Mouse (Mus musculus) myocyte (in vitro differentiated cells): ENCODE results near the gene Olfml2b. TPM values are rescaled to one million over a fixed set of nuclear protein-coding genes. Genes with fewer than 3 reads are reported as not detected.

ENCODE experiments used
- H3K27me3 ChIP-seq: one replicate; pipeline ENCODE4 v1.6.1; 2011; ENCODE audit not compliant: control insufficient read depth, insufficient read depth, insufficient read length
- H3K36me3 ChIP-seq: one replicate; pipeline ENCODE4 v1.6.1; 2011; ENCODE audit not compliant: control insufficient read depth, insufficient read depth
- H3K4me2 ChIP-seq: one replicate; pipeline ENCODE4 v1.6.1; 2011; ENCODE audit warnings: low read depth, control low read depth
- H3K4me3 ChIP-seq: one replicate; pipeline ENCODE4 v1.5.1; 2011; ENCODE audit warnings: mild to moderate bottlenecking, control low read depth, moderate library complexity
- H3K79me2 ChIP-seq: one replicate; pipeline ENCODE4 v1.6.1; 2011; ENCODE audit not compliant: control insufficient read depth, insufficient read depth
- H3ac ChIP-seq: one replicate; pipeline ENCODE4 v1.6.1; 2011; ENCODE audit not compliant: control insufficient read depth, insufficient read length
- CEBPB ChIP-seq: IDR thresholded peaks from 2 replicates; pipeline ENCODE4 v1.6.1; 2011; ENCODE audit warnings: mild to moderate bottlenecking, moderate library complexity; ENCODE audit not compliant: poor library complexity, insufficient read depth, severe bottlenecking
- E2F4 ChIP-seq: IDR thresholded peaks from one replicate; pipeline ENCODE4 v1.6.1; 2011; ENCODE audit warnings: mild to moderate bottlenecking, control low read depth, moderate library complexity; ENCODE audit not compliant: insufficient read depth
- MAX ChIP-seq: IDR thresholded peaks from one replicate; pipeline ENCODE4 v1.6.1; 2011; ENCODE audit warnings: low read depth, mild to moderate bottlenecking, control low read depth
- MYOD1 ChIP-seq, 3 experiments: IDR thresholded peaks; one replicate each; pipeline ENCODE4 v1.6.1; 2011; ENCODE audit warnings: control low read depth in 2 of 3, low read depth in 2 of 3, mild to moderate bottlenecking in 2 of 3, moderate library complexity in 1 of 3; ENCODE audit not compliant: insufficient read length in 2 of 3, control insufficient read depth in 1 of 3
- MYOG ChIP-seq, 3 experiments: IDR thresholded peaks; one replicate each; pipeline ENCODE4 v1.6.1; 2011; ENCODE audit warnings: control low read depth in 2 of 3, low read depth in 2 of 3, mild to moderate bottlenecking in 2 of 3; ENCODE audit not compliant: insufficient read length in 2 of 3, control insufficient read depth in 1 of 3, insufficient read depth in 1 of 3
- POLR2A ChIP-seq: IDR thresholded peaks from one replicate; pipeline ENCODE4 v1.6.1; 2011; ENCODE audit warnings: low read depth, mild to moderate bottlenecking, control low read depth, moderate library complexity; ENCODE audit not compliant: insufficient read length
- POLR2AphosphoS2 ChIP-seq: IDR thresholded peaks from one replicate; pipeline ENCODE4 v1.6.1; 2011; ENCODE audit warnings: low read depth, control low read depth; ENCODE audit not compliant: insufficient read length
- REST ChIP-seq: IDR thresholded peaks from one replicate; pipeline ENCODE4 v1.6.1; 2011; ENCODE audit warnings: mild to moderate bottlenecking, control low read depth, moderate library complexity; ENCODE audit not compliant: insufficient read depth, insufficient read length
- SRF ChIP-seq: IDR thresholded peaks from one replicate; pipeline ENCODE4 v1.6.1; 2011; ENCODE audit warnings: low read depth; ENCODE audit not compliant: control insufficient read depth, insufficient read length
- TCF12 ChIP-seq: IDR thresholded peaks from one replicate; pipeline ENCODE4 v1.6.1; 2011; ENCODE audit warnings: mild to moderate bottlenecking, control low read depth; ENCODE audit not compliant: poor library complexity, insufficient read depth, severe bottlenecking
- TCF3 ChIP-seq: IDR thresholded peaks from one replicate; pipeline ENCODE4 v1.6.1; 2011; ENCODE audit warnings: low read depth, control low read depth; ENCODE audit not compliant: insufficient read length
- USF1 ChIP-seq: IDR thresholded peaks from one replicate; pipeline ENCODE4 v1.6.1; 2011; ENCODE audit warnings: low read depth, mild to moderate bottlenecking, control low read depth, moderate library complexity
- polyA plus RNA-seq: library from polyadenylated mRNA; unstranded; fragments of >200 nt; fragmentation: generic; extraction: Trizol; gene quantifications from one replicate; pipeline ENCODE4 v1.2.1, GENCODE M21; 2012; ENCODE audit warnings: missing spikeins

Olfml2b gene
- polyA plus RNA-seq, 1 experiment = 69.0 TPM

DNA sequence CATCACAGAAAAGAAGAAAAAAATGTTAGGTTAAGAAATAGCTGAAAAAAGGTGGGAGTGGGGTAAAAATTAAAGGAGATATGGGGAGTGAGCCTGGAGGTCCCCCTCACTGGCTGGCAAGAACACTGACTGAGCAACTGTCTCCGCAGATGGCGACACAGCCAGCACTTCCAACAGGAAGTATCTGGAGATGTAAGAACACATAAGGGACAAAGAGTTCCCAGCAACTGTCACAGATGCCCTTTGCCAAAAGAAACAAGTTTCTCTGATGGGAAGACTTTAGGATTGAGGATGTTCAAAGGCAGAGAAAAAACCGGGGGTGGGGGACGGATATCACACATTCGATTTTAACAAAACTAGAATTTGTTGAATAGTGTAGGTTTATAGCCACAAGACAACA, 77.2 kb downstream of the Olfml2b start:
- Histone ChIP-seq H3K27me3 (no peaks in the 10 kb centered on the region), H3ac (no peak overlapping the region), H3K4me2 (no peak overlapping the region), H3K79me2 (no peaks in the 10 kb centered on the region), H3K36me3 (no peaks in the 10 kb centered on the region), H3K4me3 (no peak overlapping the region)
- TF ChIP-seq MAX (no peak), POLR2AphosphoS2 (no peak), SRF (no peak), REST (no peak), E2F4 (no peak), MYOD1 (IDR thresholded peaks at IDR 0.05; ENCODE audit: control insufficient read depth in 1 of 3, insufficient read length in 2 of 3, low read depth in 2 of 3) (no peak), CEBPB (no peak), TCF3 (no peak), TCF12 (no peak), MYOG (IDR thresholded peaks at IDR 0.05; ENCODE audit: control insufficient read depth in 1 of 3, insufficient read depth in 1 of 3, insufficient read length in 2 of 3, low read depth in 2 of 3) (no peak), POLR2A (no peak), USF1 (no peak)

DNA sequence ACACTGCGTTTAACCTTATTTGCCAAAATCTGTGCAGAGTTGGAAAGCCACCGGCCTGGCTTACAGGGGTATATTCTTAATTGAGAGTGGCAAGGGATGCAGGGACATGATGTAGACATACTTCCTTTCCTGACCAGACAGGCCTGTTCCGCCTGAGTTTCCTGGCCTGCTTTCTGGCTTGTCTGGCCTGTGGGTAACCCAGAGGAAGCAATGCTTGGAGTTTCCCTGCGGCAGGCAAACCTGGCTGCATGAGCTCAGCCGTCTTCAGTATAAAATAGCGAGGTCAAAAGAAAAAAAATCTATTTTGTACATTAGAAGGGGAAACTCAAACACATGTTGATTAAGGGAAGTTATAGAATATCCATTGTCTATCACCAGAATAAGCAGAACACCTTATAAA, 84.2 kb downstream of the Olfml2b start:
- TF ChIP-seq E2F4 (no peak), POLR2A (no peak), SRF (no peak), REST (no peak), MAX (no peak), TCF3 (no peak), MYOD1 (IDR thresholded peaks at IDR 0.05; ENCODE audit: control insufficient read depth in 1 of 3, insufficient read length in 2 of 3, low read depth in 2 of 3) (no peak), CEBPB (no peak), MYOG (IDR thresholded peaks at IDR 0.05; ENCODE audit: control insufficient read depth in 1 of 3, insufficient read depth in 1 of 3, insufficient read length in 2 of 3, low read depth in 2 of 3) (no peak), POLR2AphosphoS2 (no peak), TCF12 (no peak), USF1 (no peak)
- Histone ChIP-seq H3K36me3 (no peaks in the 10 kb centered on the region), H3ac (no peak overlapping the region), H3K79me2 (no peaks in the 10 kb centered on the region), H3K4me3 (no peak overlapping the region), H3K27me3 (no peaks in the 10 kb centered on the region), H3K4me2 (no peak overlapping the region)

DNA sequence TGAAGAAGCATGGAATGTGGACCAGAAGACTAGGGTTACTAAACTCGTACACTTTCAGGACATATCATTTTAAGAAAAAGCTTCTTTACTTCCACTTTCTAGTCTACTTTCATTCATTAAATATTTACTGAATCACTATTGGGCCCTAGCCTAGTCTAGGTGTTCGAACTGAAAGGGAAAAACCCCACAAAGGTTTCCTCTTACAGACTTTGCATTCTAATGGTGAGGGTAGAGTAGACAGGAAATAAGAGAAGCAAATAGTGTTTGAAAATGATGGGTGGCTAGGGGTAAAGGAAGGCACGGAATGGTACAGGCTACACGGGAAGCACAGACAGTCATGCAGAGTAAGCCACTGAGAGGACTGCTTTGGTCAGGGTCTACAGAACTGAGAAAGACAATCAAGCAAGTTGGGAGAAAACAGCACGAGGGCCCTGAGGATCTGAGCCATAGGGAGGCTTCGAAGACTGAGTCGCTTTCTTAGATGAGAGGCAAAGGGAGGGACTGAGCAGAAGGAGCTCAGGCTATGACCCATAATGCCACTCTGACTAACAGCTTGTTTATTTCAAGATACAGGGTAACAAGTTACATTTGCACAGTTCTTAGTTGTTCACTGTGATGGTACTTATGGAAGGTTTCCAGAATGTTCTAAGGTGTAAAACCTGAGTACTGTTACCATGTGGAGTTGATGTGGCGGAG, 85.1 kb downstream of the Olfml2b start:
- Histone ChIP-seq H3K79me2 (no peaks in the 10 kb centered on the region), H3K4me2 (no peak overlapping the region), H3K27me3 (no peaks in the 10 kb centered on the region), H3K36me3 (no peaks in the 10 kb centered on the region), H3K4me3 (no peak overlapping the region), H3ac (no peak overlapping the region)
- TF ChIP-seq MAX (no peak), TCF3 (no peak), CEBPB (no peak), USF1 (no peak)

DNA sequence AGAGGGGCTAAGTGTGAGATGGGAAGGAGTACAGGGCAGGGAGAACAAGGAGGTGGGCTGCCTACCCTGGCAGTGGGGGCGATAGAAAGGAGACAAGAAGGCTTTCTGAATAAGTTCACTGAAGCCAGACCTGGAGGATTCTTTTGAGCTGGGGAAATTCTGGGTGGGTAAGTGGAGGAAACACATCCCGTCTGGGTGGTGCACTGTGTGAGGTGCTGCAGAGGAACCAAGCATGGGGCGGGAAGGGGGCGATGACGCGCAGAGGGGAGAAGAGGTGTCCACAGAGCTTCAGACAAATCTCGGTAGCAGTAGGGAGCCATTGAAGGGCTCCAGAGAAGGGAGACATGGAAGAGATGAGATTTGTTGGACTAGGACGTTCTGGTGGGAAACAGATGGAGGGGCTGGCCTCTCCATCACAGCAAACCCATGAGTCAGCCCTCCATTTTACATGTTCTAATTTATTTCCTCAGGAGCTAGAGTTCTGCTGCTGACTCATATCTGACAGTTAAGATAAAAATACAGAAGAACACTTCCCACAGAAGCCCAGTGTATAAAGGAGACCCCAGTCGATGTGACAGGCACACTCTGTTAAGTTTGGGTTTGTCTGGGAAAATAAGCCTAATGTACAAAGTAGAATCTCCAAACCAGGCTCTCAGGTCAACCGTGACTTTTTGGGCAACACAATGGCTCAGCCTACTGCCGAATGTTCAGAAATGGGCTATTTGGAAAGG, 87.7 kb downstream of the Olfml2b start:
- no peaks in the 10 kb centered on the region for H3K36me3 ChIP-seq
- no peaks in the 10 kb centered on the region for H3K79me2 ChIP-seq
- H3K27me3 ChIP-seq = no peaks in the 10 kb centered on the region
- no peak overlapping the region for H3K4me3 ChIP-seq
- no peak overlapping the region for H3ac ChIP-seq
- TF ChIP-seq TCF12 = no peak
- no peak for TF ChIP-seq MYOG (IDR thresholded peaks at IDR 0.05; ENCODE audit: control insufficient read depth in 1 of 3, insufficient read depth in 1 of 3, insufficient read length in 2 of 3, low read depth in 2 of 3)
- peak overlapping the region; percentile 70 for H3K4me2 ChIP-seq

Other genes with a start within 250 kb of the Olfml2b start
- 0.14 TPM for gene Nos1ap, start 54.7 kb upstream of the Olfml2b start, polyA plus RNA-seq
- 40.2 TPM for gene Atf6, start 223.2 kb downstream of the Olfml2b start, polyA plus RNA-seq
- 0.06 TPM for gene Gm26620, start 240.5 kb downstream of the Olfml2b start, polyA plus RNA-seq
- gene Dusp12, start 241.0 kb downstream of the Olfml2b start, polyA plus RNA-seq = 26.8 TPM